Mouse (Mus musculus) ES-Bruce4 (cell line): ENCODE measurements around the gene Lsm2.

Experiments used
- CTCF ChIP-seq: IDR thresholded peaks from one replicate; pipeline ENCODE4 v1.8.1; 2011; ENCODE audit warnings: low read depth, low read length
- EP300 ChIP-seq: IDR thresholded peaks from 2 replicates; pipeline ENCODE4 v1.6.1; 2011; ENCODE audit warnings: low read depth, low read length; ENCODE audit not compliant: insufficient read depth
- POLR2A ChIP-seq: IDR thresholded peaks from one replicate; pipeline ENCODE4 v1.8.1; 2011; ENCODE audit warnings: low read length; ENCODE audit not compliant: insufficient read depth

GRCm38 (mm10) chr17:34950514-34951455, 30.9 kb upstream of the Lsm2 start:
- TF ChIP-seq CTCF, result no peak
- no peak for TF ChIP-seq POLR2A
- TF ChIP-seq EP300, result no peak
